Mouse (Mus musculus) right cerebral cortex, adult 2 months (tissue): ENCODE data around the gene 4931440F15Rik.

ENCODE experiments used
- DNase-seq, 2 experiments: peaks; one replicate each; pipeline ENCODE4 v3.0.0; 2021 to 2022; ENCODE audit warnings: low spot score in 2 of 2

The 4931440F15Rik gene

DNA sequence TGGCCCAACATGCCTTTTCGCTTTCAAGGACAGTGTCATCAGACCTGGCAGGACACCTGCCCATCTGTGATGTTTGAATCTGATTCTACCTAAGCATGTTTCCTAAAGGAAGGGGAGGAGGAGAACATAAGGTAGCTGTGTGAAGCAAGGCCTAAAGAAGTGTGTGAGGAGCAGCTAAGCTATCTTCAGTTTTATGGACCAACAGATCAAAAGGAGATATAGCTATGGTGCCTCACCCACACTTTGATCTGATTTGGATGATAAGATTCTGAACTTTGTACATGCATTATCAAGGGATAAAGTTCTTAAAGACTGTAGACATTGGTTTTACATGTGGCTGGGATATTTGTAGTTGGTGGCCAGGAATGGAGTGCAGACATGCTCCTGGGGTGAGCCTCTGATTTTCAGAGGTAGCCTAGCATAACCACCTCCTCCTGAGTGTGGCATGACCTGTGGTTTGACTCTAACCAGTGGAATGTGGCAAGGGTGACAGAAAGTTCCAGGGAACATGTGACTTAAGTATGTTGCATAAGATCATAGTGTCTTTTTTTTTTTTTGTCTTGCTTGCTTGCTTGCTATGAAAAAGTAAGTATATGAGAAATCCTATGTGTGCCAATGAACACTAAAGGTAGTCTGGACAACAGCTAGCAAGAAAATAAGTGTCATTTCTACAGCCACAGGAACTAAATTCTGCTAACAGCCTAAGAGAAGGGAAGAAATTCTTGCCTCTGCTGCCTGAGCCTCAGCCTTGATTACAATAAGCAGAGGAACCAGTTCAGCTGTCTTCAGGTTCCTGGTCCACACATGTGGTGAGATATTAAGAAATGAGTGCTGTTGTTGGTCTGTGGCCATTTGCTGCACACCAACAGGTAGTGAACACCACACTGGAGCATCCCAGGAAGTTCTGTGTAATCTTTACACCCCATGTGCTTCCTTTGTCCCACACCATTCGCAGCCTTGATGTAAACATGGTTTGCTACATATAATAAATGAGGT is 23.7 kb downstream of the 4931440F15Rik start:
- DNase-seq, result no peak

GRCm38 (mm10) chr11:29799839-29800238 is 25.6 kb downstream of the 4931440F15Rik start:
- no peak for DNase-seq

GRCm38 (mm10) chr11:29795106-29795505 is 30.4 kb downstream of the 4931440F15Rik start:
- peak; percentile 77 to 83 for DNase-seq

DNA sequence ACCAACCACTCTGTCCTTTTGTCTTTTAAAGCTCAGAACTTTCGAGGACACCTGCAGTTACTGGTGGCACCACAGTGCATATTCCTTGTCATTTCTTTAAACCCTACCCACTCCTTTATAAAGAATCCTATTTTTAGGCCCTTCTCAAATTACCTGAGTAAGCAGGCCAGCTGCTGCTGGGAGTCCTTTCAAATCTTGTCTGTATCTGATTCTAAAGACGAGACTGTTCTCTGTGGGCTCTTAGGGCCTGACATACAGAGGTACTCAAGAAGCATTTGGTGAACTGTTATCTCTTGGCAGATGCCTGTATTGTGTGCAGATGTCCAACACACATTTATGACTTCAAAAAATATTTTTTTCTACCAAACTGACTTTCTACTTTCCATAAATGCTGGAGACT is 31.0 kb downstream of the 4931440F15Rik start:
- DNase-seq, result peak in 1 of 2 experiments; percentile 50

DNA sequence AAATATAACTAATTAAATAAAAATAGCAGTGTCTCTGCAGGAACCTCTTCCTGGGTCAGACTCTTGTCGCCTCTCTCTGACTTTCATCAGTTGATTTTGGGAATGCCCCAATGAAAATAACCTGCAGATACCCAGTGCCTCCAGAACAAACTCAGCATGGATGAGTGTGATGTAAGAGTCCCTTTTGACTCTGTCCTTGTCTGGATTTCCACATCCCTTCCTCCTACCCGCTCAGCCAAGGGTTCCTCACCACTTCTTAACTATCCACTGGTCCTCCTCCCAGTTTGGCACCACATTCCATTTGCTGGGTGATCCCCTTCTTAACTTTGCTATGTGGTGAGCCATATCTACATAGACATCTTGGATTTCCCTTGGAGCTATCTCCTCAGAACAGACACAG is 34.7 kb downstream of the 4931440F15Rik start:
- DNase-seq, result no peak

DNA sequence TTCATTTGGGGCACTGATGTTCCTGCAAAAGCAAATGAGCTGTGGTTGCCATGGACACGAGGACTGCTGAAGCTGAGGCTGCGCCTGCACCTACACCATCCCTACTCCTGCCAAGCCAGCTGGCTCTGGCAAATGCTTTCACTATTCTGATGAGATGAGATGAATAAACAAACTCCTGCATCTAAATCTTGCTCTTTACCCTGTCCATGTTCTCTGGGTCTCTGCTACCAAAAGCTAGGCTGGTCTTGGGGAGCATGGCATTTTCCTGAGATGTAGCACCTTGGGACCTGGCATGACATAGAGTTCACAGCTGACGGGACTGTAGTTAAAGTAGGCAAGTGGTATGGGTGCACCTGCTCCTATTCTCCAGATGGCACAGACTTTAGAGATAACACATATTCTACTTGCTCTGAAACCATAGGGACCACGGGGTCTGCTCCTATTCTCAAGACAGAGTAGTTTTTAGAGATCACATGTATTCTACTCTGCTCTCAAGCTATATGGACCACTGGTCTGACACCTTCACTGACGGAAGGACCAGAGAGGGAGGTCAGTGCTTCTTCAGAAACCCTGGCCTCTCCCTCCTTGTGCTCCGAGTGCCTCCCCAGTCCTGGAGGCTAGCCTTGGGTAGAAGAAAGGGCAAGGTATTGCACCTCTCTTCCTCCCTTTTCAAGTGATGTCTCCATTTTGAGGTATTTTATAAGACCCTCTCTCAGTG is 36.4 kb downstream of the 4931440F15Rik start:
- peak; percentile 87 to 91 for DNase-seq

DNA sequence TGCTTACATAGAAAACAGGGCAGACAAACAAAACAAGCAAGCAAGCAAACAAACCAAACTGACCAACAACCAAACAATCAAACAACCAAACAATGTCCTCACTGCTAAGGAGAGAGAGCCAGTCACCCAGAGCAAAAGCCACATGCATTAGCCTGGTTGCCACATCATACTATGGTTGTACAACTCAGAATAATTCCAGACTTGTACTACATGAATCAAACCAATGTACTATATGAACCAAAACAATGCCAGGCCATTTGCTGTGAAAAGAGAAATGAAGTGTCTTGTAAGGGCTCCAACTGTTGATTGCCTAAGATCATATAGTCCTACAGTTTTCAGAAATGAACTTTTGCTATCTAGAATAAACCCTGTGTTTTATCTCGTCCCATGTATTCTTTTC is 37.0 kb downstream of the 4931440F15Rik start:
- DNase-seq, result no peak

GRCm38 (mm10) chr11:29787473-29787872 is 38.0 kb downstream of the 4931440F15Rik start:
- DNase-seq, result peak in 1 of 2 experiments; percentile 59

DNA sequence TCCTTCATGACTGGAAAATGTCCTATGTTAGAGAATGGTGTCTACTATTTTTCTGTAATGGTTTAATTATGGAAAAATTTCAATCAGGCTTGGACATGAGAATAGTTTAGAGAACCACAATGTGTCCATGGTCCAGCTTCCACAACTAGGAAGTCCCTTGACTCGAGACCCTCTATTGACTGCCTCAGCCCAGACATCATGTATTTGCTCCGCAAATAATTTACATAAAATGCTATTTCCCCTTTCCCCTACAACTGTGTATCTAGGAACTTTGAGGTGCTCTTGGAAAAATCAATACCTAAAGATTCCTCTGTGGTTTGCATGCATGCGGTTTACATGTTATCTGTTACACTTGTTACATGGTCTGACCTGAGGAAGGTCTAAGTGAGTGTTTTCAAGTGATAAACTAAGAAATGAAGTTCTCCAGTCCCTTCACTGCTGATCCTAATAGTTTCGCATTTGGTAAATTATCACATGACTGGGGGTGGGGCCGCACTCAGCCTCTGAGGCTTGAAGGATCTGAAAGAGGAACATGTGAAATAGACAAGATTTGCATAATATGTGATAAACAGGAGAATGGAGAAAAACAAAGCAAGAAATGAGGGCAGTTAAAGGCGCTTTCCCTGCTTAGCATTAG is 38.8 kb downstream of the 4931440F15Rik start:
- DNase-seq, result no peak

- DNase-seq, result no peak
These were observed 46.0 kb downstream of the 4931440F15Rik start for GRCm38 (mm10) chr11:29779409-29780026.

DNA sequence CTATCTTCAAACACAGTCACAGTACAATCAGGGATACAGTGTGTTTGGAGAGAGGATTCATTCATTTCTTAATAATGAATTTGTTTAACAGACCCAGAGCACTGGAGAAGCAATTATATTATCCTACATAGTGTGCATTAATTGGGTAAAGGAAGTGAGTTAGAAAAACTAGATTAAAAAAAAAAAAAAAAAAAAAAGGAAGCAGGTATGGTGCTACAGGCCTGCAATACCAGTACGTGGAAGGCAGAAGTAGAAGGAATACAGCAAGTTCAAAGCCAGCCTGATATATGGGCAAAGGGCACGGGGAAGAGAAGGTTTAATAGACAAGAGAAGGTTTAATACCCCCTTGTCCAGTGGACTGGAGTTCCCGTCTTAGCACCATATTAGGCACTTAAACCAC is 46.5 kb downstream of the 4931440F15Rik start:
- no peak for DNase-seq

DNA sequence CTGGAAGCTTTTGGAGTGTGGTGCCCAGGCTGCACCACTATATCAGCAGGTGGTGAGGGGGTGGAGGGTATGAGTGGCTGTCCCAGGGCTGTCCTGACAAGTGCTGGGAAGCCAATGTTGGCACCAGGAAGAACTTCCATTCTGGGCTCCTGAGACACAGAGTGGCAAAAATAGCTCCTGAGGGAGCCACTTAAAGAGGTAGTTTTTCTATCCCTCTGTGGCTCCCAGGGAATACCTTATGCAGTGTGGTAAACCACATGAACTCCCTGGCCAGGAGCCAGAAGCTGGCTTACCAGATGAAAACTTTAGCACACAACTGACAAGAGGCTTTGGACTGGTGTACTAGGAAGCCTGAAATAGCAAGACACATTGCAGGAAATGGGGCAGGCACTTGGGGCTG is 47.5 kb downstream of the 4931440F15Rik start:
- DNase-seq, result peak; percentile 67

DNA sequence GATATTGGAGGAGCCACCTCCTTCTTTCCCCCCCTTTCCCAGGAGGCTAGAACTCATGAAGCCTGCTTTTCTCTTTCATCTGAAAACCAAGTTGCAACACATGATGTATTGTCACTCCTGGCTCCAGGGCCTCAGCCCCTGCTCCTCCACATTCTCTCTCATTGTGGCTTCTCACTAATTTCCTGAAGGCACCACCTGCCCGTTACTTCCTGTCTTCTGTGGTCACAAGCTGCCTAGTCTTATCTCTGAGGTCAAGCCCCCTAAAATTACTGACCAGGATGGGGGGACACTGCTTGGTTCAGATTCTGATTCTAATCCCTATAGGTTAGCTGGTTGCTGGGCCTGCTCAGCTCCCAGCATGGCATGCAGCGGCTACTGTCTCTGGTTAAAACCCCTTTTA is 50.7 kb downstream of the 4931440F15Rik start:
- DNase-seq, result no peak

GRCm38 (mm10) chr11:29774296-29774695 is 51.2 kb downstream of the 4931440F15Rik start:
- no peak for DNase-seq
